Mouse (Mus musculus) midbrain, embryonic 14.5 days (tissue): ENCODE data around the gene Amn1. TPM values are rescaled to one million over a fixed set of nuclear protein-coding genes. Genes with fewer than 3 reads are reported as not detected.
"Not testable (repeated sequence)": the region's sequence is repeated elsewhere in the genome, so short reads cannot be mapped to it uniquely, and the experiment has no call there.

Experiments
- ATAC-seq: fragments of 200-750 bp; cut with Nextera tagmentation; 2 replicates; pipeline ENCODE4 v1.8.0; 2017; ENCODE audit warnings: moderate number of reproducible peaks, moderate library complexity; ENCODE audit not compliant: low FRiP score, low TSS enrichment
- DNase-seq: peaks from one replicate; pipeline ENCODE4 v3.0.0-alpha.2; 2015
- H3K27ac ChIP-seq: fragments of 300-500 bp; sonication (generic); replicated peaks from 2 replicates; pipeline ENCODE4 v1.5.1; 2014; ENCODE audit warnings: mild to moderate bottlenecking, low read depth, low read length, moderate library complexity
- H3K27me3 ChIP-seq: fragments of 300-500 bp; sonication (generic); 2 replicates; pipeline ENCODE4 v1.6.1; 2014; ENCODE audit warnings: low read length, control low read depth, mixed read lengths; ENCODE audit not compliant: control insufficient read depth, insufficient read depth
- H3K36me3 ChIP-seq: fragments of 300-500 bp; sonication (generic); 2 replicates; pipeline ENCODE4 v1.6.1; 2014; ENCODE audit warnings: low read length, control low read depth; ENCODE audit not compliant: control insufficient read depth, insufficient read depth
- H3K4me1 ChIP-seq: fragments of 300-500 bp; sonication (generic); 2 replicates; pipeline ENCODE4 v1.6.1; 2014; ENCODE audit warnings: mild to moderate bottlenecking, antibody characterized with exemption, low read length, control low read depth; ENCODE audit not compliant: control insufficient read depth, insufficient read depth
- H3K4me2 ChIP-seq: fragments of 300-500 bp; sonication (generic); 2 replicates; pipeline ENCODE4 v1.6.1; 2014; ENCODE audit warnings: mild to moderate bottlenecking, low read length, moderate library complexity
- H3K4me3 ChIP-seq: fragments of 300-500 bp; sonication (generic); replicated peaks from 2 replicates; pipeline ENCODE4 v1.5.1; 2014; ENCODE audit warnings: low read depth, low read length
- H3K9ac ChIP-seq: fragments of 300-500 bp; sonication (generic); replicated peaks from 2 replicates; pipeline ENCODE4 v1.6.1; 2014; ENCODE audit warnings: mild to moderate bottlenecking, low read length, moderate library complexity
- H3K9me3 ChIP-seq: fragments of 300-500 bp; sonication (generic); 2 replicates; pipeline ENCODE4 v1.6.1; 2016; ENCODE audit warnings: low read length, control low read depth, mixed read lengths; ENCODE audit not compliant: control insufficient read depth
- WGBS: fragments of 180-500 bp; shearing (Covaris S2); extraction: QIAGEN DNeasy Blood & Tissue Kit; methylation state at CpG from one replicate; pipeline ENCODE4 v1.1.7; 2014; 5-methylcytosine and 5-hydroxymethylcytosine counted together
- polyA plus RNA-seq: library from polyadenylated mRNA; unstranded; fragments of >200 nt; fragmentation: Nextera tagmentation; extraction: Ambion mirVana; gene quantifications from 2 replicates; pipeline ENCODE4 v1.2.1, GENCODE M21; 2014

The Amn1 gene
- polyA plus RNA-seq, 1 experiment from 2014 or later, result 115 TPM

GRCm38 (mm10) chr6:149131111-149131510, 57.4 kb downstream of the Amn1 start:
- DNase-seq, result no peak
- no peaks in the 10 kb centered on the region for H3K4me1 ChIP-seq
- H3K4me2 ChIP-seq, result no peak overlapping the region
- no peaks in the 10 kb centered on the region for H3K27me3 ChIP-seq
- H3K9me3 ChIP-seq, result no peaks in the 10 kb centered on the region
- no peaks in the 10 kb centered on the region for H3K36me3 ChIP-seq
- no peak overlapping the region for H3K4me3 ChIP-seq
- H3K27ac ChIP-seq, result no peak overlapping the region
- H3K9ac ChIP-seq, result no peak overlapping the region
- ATAC-seq, result no peak
- 8% methylated on average over 3 of the region's 3 CpGs for WGBS

- H3K4me3 ChIP-seq, H3K27ac ChIP-seq, DNase-seq, ATAC-seq, H3K4me2 ChIP-seq, H3K4me1 ChIP-seq, H3K9me3 ChIP-seq, H3K9ac ChIP-seq, H3K27me3 ChIP-seq, H3K36me3 ChIP-seq: not testable (repeated sequence)
- WGBS, result 80% methylated on average over 8 of the region's 8 CpGs
Measured at GRCm38 (mm10) chr6:149129870-149130269, 58.6 kb downstream of the Amn1 start, which contains the start of gene Gm10203. Gene Gm10203 (plus strand): TSS chr6:149130170.

- Histone ChIP-seq H3K9ac (no peak overlapping the region), H3K27ac (no peak overlapping the region), H3K9me3 (no peaks in the 10 kb centered on the region), H3K36me3 (no peaks in the 10 kb centered on the region), H3K4me1 (no peaks in the 10 kb centered on the region), H3K4me2 (no peak overlapping the region), H3K4me3 (no peak overlapping the region), H3K27me3 (no peaks in the 10 kb centered on the region)
- WGBS, result 61% methylated on average over 4 of the region's 4 CpGs
- DNase-seq (peak; percentile 54), ATAC-seq (no peak)
Measured at GRCm38 (mm10) chr6:149126675-149127074, 61.8 kb downstream of the Amn1 start.

DNA sequence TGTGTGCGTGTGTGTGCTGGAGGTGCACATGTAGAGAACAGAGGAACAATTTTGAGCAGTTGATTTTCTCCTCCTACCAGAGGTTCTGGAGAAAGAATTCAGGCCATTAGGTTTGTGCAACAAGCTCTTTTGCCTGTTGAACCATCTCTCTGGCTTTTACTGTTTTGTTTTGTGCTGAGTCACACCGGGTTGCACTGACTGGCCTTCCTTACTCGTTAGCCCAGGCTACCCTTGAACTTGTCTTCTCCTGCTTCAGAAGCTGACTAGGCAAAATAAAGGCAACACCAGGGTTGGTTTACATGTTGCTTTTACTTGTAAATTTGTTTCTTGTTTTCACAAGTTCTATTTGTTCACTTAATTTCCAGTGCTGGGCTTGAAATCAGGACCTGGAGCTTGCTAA, 65.5 kb downstream of the Amn1 start:
- Histone ChIP-seq H3K27ac (no peak overlapping the region), H3K4me1 (no peaks in the 10 kb centered on the region), H3K9me3 (no peaks in the 10 kb centered on the region), H3K9ac (no peak overlapping the region), H3K4me3 (no peak overlapping the region), H3K27me3 (no peaks in the 10 kb centered on the region), H3K4me2 (no peak overlapping the region), H3K36me3 (no peaks in the 10 kb centered on the region)
- WGBS, result 86% methylated on average over 3 of the region's 3 CpGs
- no peak for ATAC-seq
- no peak for DNase-seq

GRCm38 (mm10) chr6:149119853-149120252, 68.7 kb downstream of the Amn1 start:
- Histone ChIP-seq H3K9ac (no peak overlapping the region), H3K27me3 (no peaks in the 10 kb centered on the region), H3K4me1 (no peaks in the 10 kb centered on the region), H3K4me2 (no peak overlapping the region), H3K4me3 (no peak overlapping the region), H3K27ac (no peak overlapping the region), H3K36me3 (no peaks in the 10 kb centered on the region), H3K9me3 (no peaks in the 10 kb centered on the region)
- WGBS, result 47% methylated on average over 2 of the region's 2 CpGs
- ATAC-seq, result 0 out of 2 replicates have a peak, but pooled peaks have one; percentile 17
- DNase-seq, result peak; percentile 92

- no peak overlapping the region for H3K9ac ChIP-seq
- H3K4me1 ChIP-seq, result no peaks in the 10 kb centered on the region
- no peak overlapping the region for H3K27ac ChIP-seq
- no peak overlapping the region for H3K4me2 ChIP-seq
- DNase-seq (no peak), ATAC-seq (no peak)
- no peaks in the 10 kb centered on the region for H3K36me3 ChIP-seq
- WGBS, result 75% methylated on average over 2 of the region's 2 CpGs
- H3K9me3 ChIP-seq, result no peaks in the 10 kb centered on the region
- no peak overlapping the region for H3K4me3 ChIP-seq
- no peaks in the 10 kb centered on the region for H3K27me3 ChIP-seq
Measured at GRCm38 (mm10) chr6:149118935-149119334, 69.6 kb downstream of the Amn1 start.

GRCm38 (mm10) chr6:149116992-149117391, 71.5 kb downstream of the Amn1 start:
- no peaks in the 10 kb centered on the region for H3K9me3 ChIP-seq
- DNase-seq (no peak), ATAC-seq (no peak)
- H3K27me3 ChIP-seq, result no peaks in the 10 kb centered on the region
- no peaks in the 10 kb centered on the region for H3K4me1 ChIP-seq
- H3K9ac ChIP-seq, result no peak overlapping the region
- no peak overlapping the region for H3K4me3 ChIP-seq
- no peak overlapping the region for H3K27ac ChIP-seq
- no peaks in the 10 kb centered on the region for H3K36me3 ChIP-seq
- no peak overlapping the region for H3K4me2 ChIP-seq

GRCm38 (mm10) chr6:149108909-149109308, 79.6 kb downstream of the Amn1 start:
- H3K27ac ChIP-seq, result no peak overlapping the region
- H3K36me3 ChIP-seq, result no peaks in the 10 kb centered on the region
- no peak overlapping the region for H3K9ac ChIP-seq
- H3K27me3 ChIP-seq, result no peaks in the 10 kb centered on the region
- H3K4me1 ChIP-seq, result no peaks in the 10 kb centered on the region
- no peak overlapping the region for H3K4me3 ChIP-seq
- DNase-seq (no peak), ATAC-seq (no peak)
- H3K4me2 ChIP-seq, result no peak overlapping the region
- 78% methylated on average over 2 of the region's 2 CpGs for WGBS
- H3K9me3 ChIP-seq, result no peaks in the 10 kb centered on the region

GRCm38 (mm10) chr6:149107615-149108014, 80.9 kb downstream of the Amn1 start:
- 78% methylated on average over 3 of the region's 3 CpGs for WGBS
- Histone ChIP-seq H3K4me3 (no peak overlapping the region), H3K4me2 (no peak overlapping the region), H3K4me1 (no peaks in the 10 kb centered on the region), H3K9ac (no peak overlapping the region), H3K9me3 (no peaks in the 10 kb centered on the region), H3K27ac (no peak overlapping the region), H3K36me3 (no peaks in the 10 kb centered on the region), H3K27me3 (no peaks in the 10 kb centered on the region)
- no peak for DNase-seq
- no peak for ATAC-seq
